Mouse (Mus musculus) urinary bladder, postnatal 36 days (tissue): ENCODE results near the gene Crip2.

Experiments
- DNase-seq, 2 experiments: peaks; one replicate each; pipeline ENCODE4 v3.0.0; 2022; ENCODE audit warnings: low spot score in 2 of 2, mixed read lengths in 1 of 2

The Crip2 gene

GRCm38 (mm10) chr12:113139908-113140615 is at the start of gene Crip2:
Crip2 (plus strand) TSS chr12:113140236.
- peak; percentile 86 for DNase-seq

- no peak for DNase-seq
Observed at GRCm38 (mm10) chr12:113097040-113097439, 43.0 kb upstream of the Crip2 start.

GRCm38 (mm10) chr12:113097749-113098281 is 42.2 kb upstream of the Crip2 start, which contains the start of gene Mta1:
Mta1 (plus strand) TSS chr12:113098278.
- no peak for DNase-seq

GRCm38 (mm10) chr12:113098530-113099151 is 41.4 kb upstream of the Crip2 start:
- no peak for DNase-seq

GRCm38 (mm10) chr12:113099470-113100237 is 40.4 kb upstream of the Crip2 start:
- DNase-seq, result no peak

GRCm38 (mm10) chr12:113100448-113101076 is 39.5 kb upstream of the Crip2 start:
- DNase-seq, result peak in 1 of 2 experiments; percentile 48

GRCm38 (mm10) chr12:113101251-113101960 is 38.6 kb upstream of the Crip2 start:
- DNase-seq, result no peak

GRCm38 (mm10) chr12:113102461-113102860 is 37.6 kb upstream of the Crip2 start:
- DNase-seq, result peak in 1 of 2 experiments; percentile 54

GRCm38 (mm10) chr12:113103846-113104451 is 36.1 kb upstream of the Crip2 start:
- no peak for DNase-seq

- peak in 1 of 2 experiments; percentile 44 for DNase-seq
Observed at GRCm38 (mm10) chr12:113106386-113106785, 33.6 kb upstream of the Crip2 start.

- no peak for DNase-seq
Observed at GRCm38 (mm10) chr12:113107431-113108124, 32.5 kb upstream of the Crip2 start.

GRCm38 (mm10) chr12:113108528-113109283 is 31.3 kb upstream of the Crip2 start:
- no peak for DNase-seq

- no peak for DNase-seq
Observed at GRCm38 (mm10) chr12:113109801-113110200, 30.2 kb upstream of the Crip2 start.

GRCm38 (mm10) chr12:113114141-113114540 is 25.9 kb upstream of the Crip2 start:
- no peak for DNase-seq

- DNase-seq, result no peak
Observed at GRCm38 (mm10) chr12:113114856-113115538, 25.0 kb upstream of the Crip2 start.

- peak; percentile 72 to 79 for DNase-seq
Observed at GRCm38 (mm10) chr12:113119516-113120410, 20.3 kb upstream of the Crip2 start.

GRCm38 (mm10) chr12:113124726-113125125 is 15.3 kb upstream of the Crip2 start:
- no peak for DNase-seq

- no peak for DNase-seq
Observed at GRCm38 (mm10) chr12:113130732-113131131, 9.3 kb upstream of the Crip2 start.
